Mouse (Mus musculus): Measurements from ENCODE around the gene Exoc7. TPM values are rescaled to one million over a fixed set of nuclear protein-coding genes. Genes with fewer than 3 reads are reported as not detected.

The Exoc7 gene
- polyA plus RNA-seq, 1 experiment from 2014 or later, result 74.5 TPM

GRCm38 (mm10) chr11:116318719-116319659 is 12.0 kb upstream of the Exoc7 start:
- DNase-seq (ENCODE audit: low spot score), result peak; percentile 83

GRCm38 (mm10) chr11:116312359-116312758 is 5.3 kb upstream of the Exoc7 start:
- DNase-seq (ENCODE audit: low spot score), result peak; percentile 51

GRCm38 (mm10) chr11:116311169-116311568 is 4.1 kb upstream of the Exoc7 start:
- DNase-seq (ENCODE audit: low spot score), result no peak

GRCm38 (mm10) chr11:116309601-116310000 is 2.6 kb upstream of the Exoc7 start:
- no peak for DNase-seq (ENCODE audit: low spot score)

DNA sequence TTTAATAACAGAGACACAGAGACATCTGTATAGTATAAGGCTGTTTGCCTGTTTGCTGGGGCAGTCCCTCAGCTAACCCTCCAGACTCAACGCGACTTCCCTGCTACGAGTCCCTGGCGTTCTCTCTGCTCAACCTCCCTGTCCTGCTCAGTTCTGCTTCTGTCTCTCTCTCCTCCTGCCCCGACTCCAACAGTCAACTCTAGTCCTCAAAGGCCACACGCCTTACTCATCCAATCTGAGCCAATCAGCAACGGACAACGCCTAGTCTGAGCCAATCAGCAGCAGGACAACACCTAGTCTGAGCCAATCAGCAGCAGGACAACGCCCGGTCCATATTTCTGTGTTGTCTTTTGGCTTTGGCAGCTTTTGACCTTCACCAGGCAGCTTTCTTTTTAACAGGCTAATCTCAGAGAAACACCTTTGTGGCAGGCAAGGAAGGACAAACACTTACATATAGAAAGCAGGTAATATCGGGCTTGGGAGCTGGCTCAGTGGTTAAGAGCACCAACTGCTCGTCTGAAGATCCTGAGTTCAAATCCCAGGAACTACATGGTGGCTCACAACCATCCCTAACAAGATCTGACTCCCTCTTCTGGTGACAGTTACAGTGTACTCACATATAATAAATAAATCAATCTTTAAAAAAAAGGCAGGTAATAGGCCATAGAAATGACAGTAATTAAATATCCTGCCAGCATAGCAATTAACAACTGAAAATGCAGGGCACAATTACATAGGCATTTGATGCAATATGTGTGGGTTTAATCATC is 914 bp upstream of the Exoc7 start:
- no peak for DNase-seq (ENCODE audit: low spot score)

DNA sequence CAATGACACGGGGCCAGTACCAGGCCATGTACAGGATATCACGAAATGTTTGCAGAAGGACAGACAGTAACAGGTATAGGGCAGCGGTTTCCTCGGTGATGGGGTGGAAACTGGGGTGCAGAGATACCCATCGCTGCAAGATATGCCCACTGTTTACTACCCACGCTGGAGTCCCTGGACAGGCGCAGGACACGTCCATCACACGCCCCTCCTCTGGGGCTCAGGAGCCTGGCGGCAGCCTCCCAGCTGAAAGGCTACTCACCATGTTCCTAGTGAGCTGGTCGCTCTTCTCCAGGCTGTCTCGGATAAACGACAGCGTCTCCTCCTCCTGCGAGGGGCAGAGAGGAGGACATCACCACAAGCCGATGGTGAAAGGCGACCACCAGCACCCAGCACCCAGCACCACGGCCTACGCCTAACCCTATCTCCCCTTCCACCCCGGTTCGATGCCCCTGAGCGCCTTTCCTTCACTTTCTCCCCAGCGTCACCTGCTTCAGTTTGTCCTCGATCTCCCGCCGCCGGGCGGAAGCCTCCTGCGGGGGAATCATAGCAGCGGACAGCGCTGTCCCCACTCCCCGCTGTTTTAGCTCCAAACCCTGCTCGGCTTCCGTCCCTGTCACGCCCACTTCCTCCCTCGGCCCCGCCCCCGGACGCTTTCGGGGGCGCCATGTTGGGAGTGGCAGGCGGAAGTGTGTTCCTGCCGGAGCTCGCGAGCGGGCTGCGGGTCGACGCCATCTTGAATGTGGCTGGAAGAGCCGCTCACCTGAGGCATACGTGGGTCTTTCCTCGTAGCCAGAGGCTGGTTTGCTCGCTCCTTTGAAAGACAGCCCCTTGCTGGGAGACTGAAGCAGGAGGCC is 679 bp downstream of the Exoc7 start:
- peak; percentile 97 for DNase-seq (ENCODE audit: low spot score)

GRCm38 (mm10) chr11:116305423-116305822 is 1.6 kb downstream of the Exoc7 start:
- DNase-seq (ENCODE audit: low spot score), result no peak

DNA sequence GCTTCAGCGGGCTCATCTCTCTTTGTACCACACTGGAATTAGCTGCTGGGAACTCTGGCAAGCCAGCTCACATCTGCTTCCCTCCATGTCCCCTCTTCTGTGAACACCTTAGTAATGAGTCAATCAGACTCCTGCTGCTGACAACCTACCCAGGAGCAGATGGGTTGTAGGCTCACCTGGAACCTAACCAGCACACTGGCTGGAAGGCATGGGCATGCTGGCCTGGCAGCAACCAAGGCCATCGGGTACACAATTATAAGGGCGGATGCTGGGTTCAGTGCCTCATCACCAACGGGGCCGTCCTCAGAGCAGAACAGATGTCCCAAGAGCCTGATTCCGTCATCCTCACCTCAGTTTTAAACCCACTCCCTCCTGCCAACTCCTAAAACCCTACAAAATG is 8.4 kb downstream of the Exoc7 start:
- no peak for DNase-seq (ENCODE audit: low spot score)

- DNase-seq (ENCODE audit: low spot score), result no peak
These were observed 8.8 kb downstream of the Exoc7 start for GRCm38 (mm10) chr11:116298221-116298620.

GRCm38 (mm10) chr11:116297017-116297416 is 10.0 kb downstream of the Exoc7 start:
- DNase-seq (ENCODE audit: low spot score), result no peak

- no peak for DNase-seq (ENCODE audit: low spot score)
These were observed 10.8 kb downstream of the Exoc7 start for GRCm38 (mm10) chr11:116296191-116296734.

DNA sequence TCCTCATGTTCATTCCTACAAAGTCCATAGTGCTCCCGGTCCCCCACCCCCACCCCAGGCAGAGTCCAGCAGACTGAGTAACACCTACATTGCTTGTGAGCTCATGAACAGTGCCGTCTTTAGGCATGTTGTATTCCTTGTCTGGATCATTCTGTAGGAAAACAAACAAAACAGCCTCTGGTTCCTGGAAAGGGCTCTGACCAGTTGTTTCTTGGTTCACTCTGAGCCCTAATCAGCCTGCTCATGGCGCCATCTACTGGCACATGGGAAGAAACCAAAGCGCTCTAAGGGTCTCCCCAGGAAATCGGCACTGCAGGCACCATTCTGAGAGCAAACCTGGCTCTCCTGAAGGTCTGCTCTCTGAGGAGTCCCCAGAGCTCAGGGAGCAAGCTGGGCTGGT is 12.7 kb downstream of the Exoc7 start:
- DNase-seq (ENCODE audit: low spot score), result peak; percentile 69

DNA sequence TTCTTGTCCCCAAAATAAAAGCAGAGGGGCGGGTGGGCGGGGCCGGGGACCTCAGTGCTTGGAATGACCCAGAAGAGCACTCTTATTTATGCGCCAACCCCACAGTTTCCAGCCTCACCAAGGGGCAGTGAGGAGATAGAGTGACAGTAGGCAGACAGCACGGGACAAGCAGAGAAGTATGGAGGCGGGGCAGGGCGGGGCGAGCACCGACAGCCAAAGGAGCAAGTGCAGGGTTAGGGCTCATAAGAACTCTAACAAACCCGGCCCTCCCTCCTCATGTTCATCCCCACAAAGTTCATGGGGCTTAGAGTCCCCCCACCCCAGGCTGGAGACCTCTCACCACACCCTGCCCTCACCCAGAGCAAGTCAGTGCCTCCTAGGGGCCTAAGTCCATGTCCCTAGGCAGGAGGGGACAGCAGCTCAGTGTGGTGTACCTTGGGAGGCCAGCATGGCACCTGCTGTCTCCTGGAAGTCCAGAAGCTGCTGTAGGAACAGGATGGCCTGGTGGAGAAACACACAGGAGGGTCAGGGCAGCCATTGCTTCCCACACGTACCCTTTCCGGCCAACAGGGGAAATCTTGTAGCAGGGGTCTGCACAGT is 13.4 kb downstream of the Exoc7 start:
- no peak for DNase-seq (ENCODE audit: low spot score)

DNA sequence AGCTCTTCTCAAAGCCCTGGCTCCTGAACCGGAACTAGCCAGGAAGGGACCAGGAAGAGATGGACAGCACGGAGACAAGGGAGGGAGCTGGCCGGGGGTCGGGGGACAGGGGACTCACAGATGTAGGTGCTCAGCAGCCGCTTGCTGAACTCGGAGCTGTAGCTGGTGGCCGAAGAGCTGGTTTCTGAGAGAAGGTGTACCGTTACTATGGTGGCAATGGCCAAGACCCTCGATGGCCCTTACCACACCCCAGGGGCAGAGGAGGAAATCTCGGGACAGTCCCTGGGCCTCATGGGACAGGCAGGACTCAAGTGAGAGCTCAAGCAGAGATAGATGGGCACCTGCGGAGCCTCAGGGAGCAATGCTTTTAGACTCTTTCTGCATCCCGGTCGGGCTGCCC is 14.6 kb downstream of the Exoc7 start:
- no peak for DNase-seq (ENCODE audit: low spot score)

- DNase-seq (ENCODE audit: low spot score), result no peak
These were observed 16.5 kb downstream of the Exoc7 start for GRCm38 (mm10) chr11:116290556-116290955.

DNA sequence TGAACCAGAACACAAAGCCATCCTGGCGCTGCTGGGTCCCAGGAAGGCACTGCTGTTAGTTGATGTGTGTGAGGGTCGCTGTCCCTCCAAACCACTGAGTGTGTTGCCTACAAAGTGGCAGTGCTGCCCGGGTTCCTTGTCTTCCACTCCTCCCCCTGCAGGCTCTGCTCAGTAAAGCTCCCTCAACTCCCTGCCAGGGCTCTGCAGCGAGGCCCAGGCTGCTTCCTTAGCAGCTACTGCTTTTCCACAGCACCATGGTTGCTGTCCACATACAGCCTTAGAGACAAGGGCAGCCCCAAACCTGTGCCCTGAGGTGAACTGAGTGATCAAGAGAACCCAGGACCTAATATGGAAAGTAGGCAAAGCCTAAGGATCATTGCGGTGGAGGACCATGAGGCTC is 19.7 kb downstream of the Exoc7 start:
- DNase-seq (ENCODE audit: low spot score), result no peak

DNA sequence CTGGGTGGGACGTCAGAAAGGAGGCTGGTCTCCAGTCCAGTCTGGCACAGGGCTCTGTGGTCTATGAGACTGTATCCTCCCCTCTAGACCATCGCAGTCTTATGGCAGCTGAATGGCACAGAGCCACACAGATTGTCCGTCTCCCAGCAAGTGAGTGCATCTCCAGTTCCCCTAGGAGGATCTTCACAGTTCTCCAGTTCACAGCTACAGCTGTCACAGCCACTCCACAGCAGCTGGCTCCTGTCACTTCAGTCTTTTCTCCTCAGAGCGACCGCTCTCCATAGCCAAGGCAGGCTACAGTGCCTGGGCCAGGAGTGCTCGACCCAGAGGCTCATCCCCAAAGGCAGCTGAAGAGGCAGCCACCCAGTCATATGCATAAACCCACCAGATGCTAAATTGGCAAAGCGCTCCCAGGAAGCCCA is 21.3 kb downstream of the Exoc7 start:
- no peak for DNase-seq (ENCODE audit: low spot score)

- DNase-seq (ENCODE audit: low spot score), result no peak
These were observed 23.1 kb downstream of the Exoc7 start for GRCm38 (mm10) chr11:116283982-116284381.

DNA sequence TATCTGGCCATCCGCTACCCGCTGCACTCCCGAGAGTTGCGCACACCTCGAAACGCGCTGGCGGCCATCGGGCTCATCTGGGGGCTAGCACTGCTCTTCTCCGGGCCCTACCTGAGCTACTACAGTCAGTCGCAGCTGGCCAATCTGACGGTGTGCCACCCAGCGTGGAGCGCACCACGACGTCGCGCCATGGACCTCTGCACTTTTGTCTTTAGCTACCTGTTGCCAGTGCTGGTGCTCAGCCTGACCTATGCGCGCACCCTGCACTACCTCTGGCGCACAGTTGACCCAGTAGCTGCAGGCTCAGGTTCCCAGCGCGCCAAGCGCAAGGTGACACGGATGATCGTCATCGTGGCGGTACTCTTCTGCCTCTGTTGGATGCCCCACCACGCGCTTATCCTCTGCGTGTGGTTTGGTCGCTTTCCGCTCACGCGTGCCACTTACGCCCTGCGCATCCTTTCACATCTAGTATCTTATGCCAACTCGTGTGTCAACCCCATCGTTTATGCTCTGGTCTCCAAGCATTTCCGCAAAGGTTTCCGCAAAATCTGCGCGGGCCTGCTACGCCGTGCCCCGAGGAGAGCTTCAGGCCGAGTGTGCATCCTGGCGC is 24.0 kb downstream of the Exoc7 start:
- no peak for DNase-seq (ENCODE audit: low spot score)

DNA sequence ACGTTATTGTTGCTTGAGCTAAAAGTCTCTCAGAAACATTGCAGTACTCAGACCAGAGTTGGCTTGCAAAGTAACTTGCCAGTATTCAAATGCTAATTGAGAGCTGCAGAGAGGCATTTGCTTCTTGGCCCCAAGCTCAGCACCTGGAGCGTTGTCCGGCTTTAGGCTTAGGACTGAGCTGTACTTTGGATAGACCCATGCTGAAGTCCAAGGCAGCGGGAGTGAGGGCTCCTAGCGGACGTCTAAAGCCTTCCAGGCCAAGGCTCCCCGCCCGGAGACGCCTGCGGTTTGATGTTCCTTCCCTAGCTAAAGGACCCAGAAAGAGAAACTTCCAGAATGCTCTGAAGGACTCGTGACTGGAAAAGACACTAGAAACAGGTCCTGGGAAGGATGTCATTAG is 24.9 kb downstream of the Exoc7 start:
- DNase-seq (ENCODE audit: low spot score), result no peak
